Mouse (Mus musculus) stomach, embryonic 14.5 days (tissue): ENCODE results near the gene Hamp2. TPM values are rescaled to one million over a fixed set of nuclear protein-coding genes. Genes with fewer than 3 reads are reported as not detected.
"Not testable (repeated sequence)": the region's sequence is repeated elsewhere in the genome, so short reads cannot be mapped to it uniquely, and the experiment has no call there.

ENCODE experiments used
- ATAC-seq: fragments of 200-750 bp; cut with Nextera tagmentation; 2 replicates; pipeline ENCODE4 v1.8.0; 2017; ENCODE audit warnings: low read depth, moderate TSS enrichment; ENCODE audit not compliant: insufficient number of reproducible peaks, insufficient read depth, low FRiP score
- H3K27ac ChIP-seq: fragments of 300-500 bp; sonication (generic); 2 replicates; pipeline ENCODE4 v1.5.1; 2014; ENCODE audit warnings: mild to moderate bottlenecking, low read length, moderate library complexity, mixed read lengths
- H3K27me3 ChIP-seq: fragments of 300-500 bp; sonication (generic); 2 replicates; pipeline ENCODE4 v1.6.1; 2014; ENCODE audit warnings: low read length, control low read depth, mixed read lengths; ENCODE audit not compliant: control insufficient read depth, insufficient read depth
- H3K36me3 ChIP-seq: fragments of 300-500 bp; sonication (generic); 2 replicates; pipeline ENCODE4 v1.6.1; 2014; ENCODE audit warnings: mild to moderate bottlenecking, control low read depth, low read length, moderate library complexity, mixed read lengths; ENCODE audit not compliant: control insufficient read depth, insufficient read depth
- H3K4me1 ChIP-seq: fragments of 300-500 bp; sonication (generic); 2 replicates; pipeline ENCODE4 v1.6.1; 2014; ENCODE audit warnings: low read length, control low read depth, mixed read lengths; ENCODE audit not compliant: control insufficient read depth, insufficient read depth
- H3K4me2 ChIP-seq: fragments of 300-500 bp; sonication (generic); replicated peaks from 2 replicates; pipeline ENCODE4 v1.6.1; 2014; ENCODE audit warnings: low read depth, low read length, control low read depth
- H3K4me3 ChIP-seq: fragments of 300-500 bp; sonication (generic); 2 replicates; pipeline ENCODE4 v1.5.1; 2014; ENCODE audit warnings: low read depth, low read length, control low read depth
- H3K9ac ChIP-seq: fragments of 300-500 bp; sonication (generic); replicated peaks from 2 replicates; pipeline ENCODE4 v1.6.1; 2014; ENCODE audit warnings: low read depth, mild to moderate bottlenecking, control low read depth, low read length, moderate library complexity, mixed read lengths
- H3K9me3 ChIP-seq: fragments of 300-500 bp; sonication (generic); 2 replicates; pipeline ENCODE4 v1.6.1; 2016; ENCODE audit warnings: low read depth, low read length, control low read depth; ENCODE audit not compliant: control insufficient read depth
- WGBS: fragments of 180-500 bp; shearing (Covaris S2); extraction: QIAGEN DNeasy Blood & Tissue Kit; methylation state at CpG from one replicate; pipeline ENCODE4 v1.1.7; 2014; 5-methylcytosine and 5-hydroxymethylcytosine counted together
- polyA plus RNA-seq: library from polyadenylated mRNA; unstranded; fragments of >200 nt; fragmentation: Nextera tagmentation; extraction: Ambion mirVana; gene quantifications from 2 replicates; pipeline ENCODE4 v1.2.1, GENCODE M21; 2014

Hamp2 gene
- polyA plus RNA-seq = not detected in 2 replicates

- H3K27ac ChIP-seq, H3K4me3 ChIP-seq, H3K4me2 ChIP-seq, H3K27me3 ChIP-seq, H3K36me3 ChIP-seq, H3K9me3 ChIP-seq, H3K9ac ChIP-seq, ATAC-seq, H3K4me1 ChIP-seq: not testable (repeated sequence)
- WGBS = 87% methylated on average over 2 of the region's 2 CpGs
These were observed at the start of gene Hamp2 for GRCm38 (mm10) chr7:30924581-30924980. Gene Hamp2, minus strand, starts transcription at chr7:30924681.

- H3K27me3 ChIP-seq = no peaks in the 10 kb centered on the region
- no peaks in the 10 kb centered on the region for H3K9me3 ChIP-seq
- H3K4me2 ChIP-seq = peak within 1 kb of the TSS; percentile 53
- peak within 1 kb of the TSS; percentile 49 for H3K9ac ChIP-seq
- peak within 1 kb of the TSS; percentile 89 for H3K27ac ChIP-seq
- H3K4me3 ChIP-seq = peak within 1 kb of the TSS; percentile 50
- H3K4me1 ChIP-seq = no peaks in the 10 kb centered on the region
- WGBS = under 1% methylated on average over 37 of the region's 37 CpGs
- H3K36me3 ChIP-seq = 0 out of 2 replicates have a peak, but pooled peaks cover 7% of the 10 kb centered on the region
- peak; percentile 95 for ATAC-seq
These were observed 49.2 kb upstream of the Hamp2 start, which contains the start of gene Fam187b for GRCm38 (mm10) chr7:30973501-30974289. Gene Fam187b, plus strand, starts transcription at chr7:30973790.

GRCm38 (mm10) chr7:30973251-30973500, 48.7 kb upstream of the Hamp2 start, which contains the start of gene Lsr:
Gene Lsr, minus strand, starts transcription at chr7:30973464.
- ATAC-seq = no peak; the same call in 1 of the 2 replicates
- no peaks in the 10 kb centered on the region for H3K4me1 ChIP-seq
- peak within 1 kb of the TSS; percentile 53 for H3K4me2 ChIP-seq
- no peaks in the 10 kb centered on the region for H3K27me3 ChIP-seq
- 1% methylated on average over 19 of the region's 19 CpGs for WGBS
- peak within 1 kb of the TSS; percentile 49 for H3K9ac ChIP-seq
- H3K9me3 ChIP-seq = no peaks in the 10 kb centered on the region
- H3K4me3 ChIP-seq = peak within 1 kb of the TSS; percentile 50
- 0 out of 2 replicates have a peak, but pooled peaks cover 7% of the 10 kb centered on the region for H3K36me3 ChIP-seq
- H3K27ac ChIP-seq = peak within 1 kb of the TSS; percentile 89

- H3K36me3 ChIP-seq = 0 out of 2 replicates have a peak, but pooled peaks cover 7% of the 10 kb centered on the region
- no peaks in the 10 kb centered on the region for H3K4me1 ChIP-seq
- H3K27me3 ChIP-seq = no peaks in the 10 kb centered on the region
- H3K27ac ChIP-seq = peak overlapping the region; percentile 89
- peak overlapping the region; percentile 53 for H3K4me2 ChIP-seq
- 3% methylated on average over 41 of the region's 41 CpGs for WGBS
- H3K9me3 ChIP-seq = no peaks in the 10 kb centered on the region
- H3K9ac ChIP-seq = peak overlapping the region; percentile 49
- H3K4me3 ChIP-seq = peak overlapping the region; percentile 50
- peak; percentile 26 for ATAC-seq
These were observed 48.2 kb upstream of the Hamp2 start for GRCm38 (mm10) chr7:30972426-30973250.

- H3K4me3 ChIP-seq = peak overlapping the region; percentile 50; the same call in 1 of the 2 replicates
- H3K9me3 ChIP-seq = no peaks in the 10 kb centered on the region
- H3K27me3 ChIP-seq = no peaks in the 10 kb centered on the region
- H3K9ac ChIP-seq = no peak overlapping the region
- ATAC-seq = no peak
- peak overlapping the region; percentile 53 for H3K4me2 ChIP-seq
- no peaks in the 10 kb centered on the region for H3K4me1 ChIP-seq
- H3K36me3 ChIP-seq = 0 out of 2 replicates have a peak, but pooled peaks cover 7% of the 10 kb centered on the region
- H3K27ac ChIP-seq = no peak overlapping the region
- 87% methylated on average over 15 of the region's 15 CpGs for WGBS
These were observed 47.4 kb upstream of the Hamp2 start for GRCm38 (mm10) chr7:30971901-30972300.

- no peak overlapping the region for H3K4me3 ChIP-seq
- H3K4me2 ChIP-seq = no peak overlapping the region
- WGBS = 75% methylated on average over 4 of the region's 4 CpGs
- H3K27ac ChIP-seq = no peak overlapping the region
- peaks cover 10% of the 10 kb centered on the region; the same call in 1 of the 2 replicates for H3K36me3 ChIP-seq
- no peak overlapping the region for H3K9ac ChIP-seq
- H3K27me3 ChIP-seq = no peaks in the 10 kb centered on the region
- ATAC-seq = no peak
- no peaks in the 10 kb centered on the region for H3K9me3 ChIP-seq
- no peaks in the 10 kb centered on the region for H3K4me1 ChIP-seq
These were observed 44.7 kb upstream of the Hamp2 start for GRCm38 (mm10) chr7:30969174-30969573.

GRCm38 (mm10) chr7:30968611-30969010, 44.1 kb upstream of the Hamp2 start:
- H3K27me3 ChIP-seq = no peaks in the 10 kb centered on the region
- H3K27ac ChIP-seq = no peak overlapping the region
- H3K36me3 ChIP-seq = peaks cover 10% of the 10 kb centered on the region; the same call in 1 of the 2 replicates
- ATAC-seq = no peak
- no peak overlapping the region for H3K9ac ChIP-seq
- no peaks in the 10 kb centered on the region for H3K9me3 ChIP-seq
- H3K4me3 ChIP-seq = no peak overlapping the region
- 96% methylated on average over 8 of the region's 8 CpGs for WGBS
- H3K4me1 ChIP-seq = no peaks in the 10 kb centered on the region
- no peak overlapping the region for H3K4me2 ChIP-seq

- no peak overlapping the region for H3K4me3 ChIP-seq
- WGBS = 77% methylated on average over 3 of the region's 3 CpGs
- peaks cover 10% of the 10 kb centered on the region; the same call in 1 of the 2 replicates for H3K36me3 ChIP-seq
- no peaks in the 10 kb centered on the region for H3K4me1 ChIP-seq
- no peaks in the 10 kb centered on the region for H3K9me3 ChIP-seq
- H3K9ac ChIP-seq = no peak overlapping the region
- ATAC-seq = no peak
- H3K27me3 ChIP-seq = no peaks in the 10 kb centered on the region
- H3K27ac ChIP-seq = no peak overlapping the region
- H3K4me2 ChIP-seq = no peak overlapping the region
These were observed 42.2 kb upstream of the Hamp2 start for GRCm38 (mm10) chr7:30966657-30967056.
